Mouse (Mus musculus): ENCODE measurements around the gene Anapc15.

- TF ChIP-seq CTCF (IDR thresholded peaks at IDR 0.05; ENCODE audit: borderline replicate concordance, insufficient read depth, low read depth, low read length): no peak
- no peak for TF ChIP-seq POLR2A (IDR thresholded peaks at IDR 0.05; ENCODE audit: borderline replicate concordance, insufficient read depth, low read length)
These were observed 33.1 kb upstream of the Anapc15 start for GRCm38 (mm10) chr7:101830373-101830772.

Measured in cerebellum, adult 2 months (tissue).